Mouse (Mus musculus): ENCODE measurements around the gene Eipr1.

- TF ChIP-seq POLR2A (IDR thresholded peaks at IDR 0.05; ENCODE audit: borderline replicate concordance, extremely low read depth, low read depth, low read length) (no peak), CTCF (IDR thresholded peaks at IDR 0.05; ENCODE audit: insufficient read depth, low read length) (no peak)
Observed at GRCm38 (mm10) chr12:28710566-28711185, 40.9 kb upstream of the Eipr1 start.
